Mouse (Mus musculus): ENCODE data around the gene Sirt6. TPM values are rescaled to one million over a fixed set of nuclear protein-coding genes. Genes with fewer than 3 reads are reported as not detected.
"Not testable (repeated sequence)": the region's sequence is repeated elsewhere in the genome, so short reads cannot be mapped to it uniquely, and the experiment has no call there.

The Sirt6 gene
- polyA plus RNA-seq, 1 experiment from 2014 or later: 7.7 TPM

DNA sequence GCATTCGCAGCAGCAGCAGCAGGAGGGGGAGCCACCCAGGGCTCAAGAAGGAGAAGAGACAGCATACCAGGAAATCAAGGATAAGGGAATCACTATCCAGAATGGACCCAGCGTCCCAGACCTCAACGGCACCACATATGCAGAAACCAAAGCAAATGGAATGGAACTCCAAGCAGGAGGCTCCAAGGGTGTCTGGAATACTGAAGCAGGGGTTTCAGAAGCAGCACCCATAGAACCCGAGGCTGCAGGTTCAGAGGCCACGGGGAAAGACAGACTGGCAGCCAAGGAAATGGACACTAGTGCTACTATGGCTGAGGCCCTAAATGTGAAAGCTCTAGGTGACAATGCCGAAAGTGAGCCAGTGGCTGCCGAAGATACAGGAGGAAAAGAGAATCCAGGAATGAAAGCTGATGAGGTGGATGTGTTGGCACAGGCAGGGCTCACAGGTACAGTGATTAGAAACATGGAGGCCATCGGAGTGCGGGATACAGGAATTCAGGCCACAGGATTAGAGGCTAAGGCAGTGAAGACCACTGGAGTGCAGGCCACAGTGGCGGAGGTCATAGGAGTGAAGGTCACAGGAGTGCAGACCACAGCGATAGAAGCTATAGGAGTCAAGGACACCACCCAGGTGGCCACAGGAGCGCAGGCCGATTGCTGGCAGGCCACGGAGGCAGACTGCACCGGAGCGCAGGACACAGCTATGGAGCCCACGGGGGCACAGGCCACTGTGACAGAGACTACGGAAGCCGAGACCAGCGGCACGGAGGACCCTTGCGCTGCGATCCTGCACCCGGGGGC lies 15.3 kb upstream of the Sirt6 start:
- Histone ChIP-seq H3K4me3 (replicated peaks) (peak overlapping the region; percentile 78), H3K4me1 (replicated peaks) (peaks cover 30% of the 10 kb centered on the region), H3K27me3 (peaks cover 7% of the 10 kb centered on the region), H3K9me3 (replicated peaks) (no peaks in the 10 kb centered on the region), H3K27ac (replicated peaks) (peak overlapping the region; percentile 90), H3K4me2 (peak overlapping the region; percentile 99), H3K36me3 (replicated peaks) (no peaks in the 10 kb centered on the region), H3K9ac (peak overlapping the region; percentile 86)
- 17% methylated on average over 24 of the region's 24 CpGs for WGBS (ENCODE audit: insufficient replicate concordance)
- peak; percentile 42 for ATAC-seq (ENCODE audit: insufficient read depth)

DNA sequence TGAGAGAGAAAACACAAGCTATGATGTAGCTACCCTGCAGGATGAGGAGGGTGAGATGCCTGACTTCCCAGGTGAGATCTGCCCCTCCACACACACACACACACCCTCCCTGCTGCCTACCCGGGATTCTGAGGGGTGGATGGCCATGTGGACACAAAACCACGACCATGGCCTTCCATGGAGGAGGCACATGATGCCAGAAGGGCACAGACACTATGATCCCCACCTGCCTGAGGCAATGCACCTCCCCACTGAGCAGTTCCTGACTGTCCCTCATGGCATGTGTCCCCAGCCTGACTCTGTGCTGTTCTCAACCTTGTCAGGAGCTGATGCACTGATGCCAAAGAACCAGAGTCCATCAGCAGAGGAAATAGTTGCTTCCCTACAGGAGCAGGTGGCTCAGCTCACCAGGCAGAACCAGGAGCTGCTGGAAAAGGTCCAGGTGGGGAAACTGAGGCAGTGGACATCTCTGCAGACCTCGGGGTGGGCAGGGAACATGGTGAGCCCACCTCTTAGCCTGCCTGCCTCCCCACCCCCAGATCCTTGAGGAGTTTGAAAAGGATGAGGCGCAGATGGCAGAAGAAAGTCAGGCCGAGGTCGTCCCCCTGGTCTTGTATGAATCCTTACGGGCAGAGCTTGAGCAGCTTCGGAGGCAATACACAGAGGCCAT lies 14.5 kb upstream of the Sirt6 start:
- Histone ChIP-seq H3K9ac (peak overlapping the region; percentile 86; the same call in 1 of the 2 replicates), H3K9me3 (replicated peaks) (no peaks in the 10 kb centered on the region), H3K4me3 (replicated peaks) (peak overlapping the region; percentile 78; the same call in 1 of the 2 replicates), H3K4me2 (peak overlapping the region; percentile 99), H3K4me1 (replicated peaks) (peaks cover 30% of the 10 kb centered on the region), H3K27me3 (peaks cover 9% of the 10 kb centered on the region), H3K27ac (replicated peaks) (peak overlapping the region; percentile 90; the same call in 1 of the 2 replicates), H3K36me3 (replicated peaks) (no peaks in the 10 kb centered on the region)
- no peak for ATAC-seq (ENCODE audit: insufficient read depth)
- WGBS (ENCODE audit: insufficient replicate concordance): 70% methylated on average over 8 of the region's 8 CpGs

DNA sequence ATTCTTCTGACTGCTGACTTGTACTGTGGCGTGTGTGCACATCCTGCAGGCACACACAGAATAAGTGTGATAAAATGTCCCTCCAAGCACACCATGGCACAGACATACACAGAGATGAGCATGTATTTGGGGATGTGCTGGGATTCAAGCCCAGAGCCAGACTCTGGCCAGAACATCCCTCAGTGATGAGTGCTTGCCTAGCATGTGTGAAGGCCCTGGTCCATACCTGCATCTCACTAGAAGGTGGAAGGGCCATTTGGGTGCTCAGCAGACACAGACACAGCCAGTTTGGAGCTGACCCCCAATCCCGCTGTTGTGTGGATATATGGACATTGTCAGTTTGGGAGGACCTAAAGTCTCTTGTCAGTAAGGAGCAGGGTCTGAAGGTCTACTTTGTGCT lies 14.0 kb upstream of the Sirt6 start:
- Histone ChIP-seq H3K4me1 (replicated peaks) (peaks cover 30% of the 10 kb centered on the region), H3K9ac (no peak overlapping the region), H3K27me3 (peaks cover 11% of the 10 kb centered on the region), H3K36me3 (replicated peaks) (no peaks in the 10 kb centered on the region), H3K4me3 (replicated peaks) (no peak overlapping the region), H3K4me2 (no peak overlapping the region), H3K9me3 (replicated peaks) (no peaks in the 10 kb centered on the region), H3K27ac (replicated peaks) (no peak overlapping the region)
- ATAC-seq (ENCODE audit: insufficient read depth): no peak
- 73% methylated on average over 2 of the region's 2 CpGs for WGBS (ENCODE audit: insufficient replicate concordance)

DNA sequence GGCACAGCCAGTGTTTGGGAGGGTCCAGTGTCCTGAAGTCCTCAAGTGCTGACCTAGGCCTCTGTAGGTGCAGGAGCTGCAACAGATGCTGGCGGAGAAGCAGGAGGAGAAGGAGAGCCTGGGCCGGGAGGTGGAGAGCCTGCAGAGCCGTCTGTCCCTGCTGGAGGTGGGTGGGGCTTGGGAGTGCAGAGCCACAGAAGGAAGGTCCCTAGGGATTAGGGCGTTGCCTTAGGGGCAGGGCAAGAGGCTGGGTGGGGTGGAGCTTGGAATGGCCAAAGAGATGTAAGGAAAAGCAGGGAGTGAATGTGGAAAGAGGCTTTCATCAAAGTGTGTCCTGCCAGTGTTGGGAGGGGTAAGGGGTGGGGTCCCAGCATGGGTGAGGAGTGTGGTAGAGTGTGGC lies 13.2 kb upstream of the Sirt6 start:
- 62% methylated on average over 4 of the region's 4 CpGs for WGBS (ENCODE audit: insufficient replicate concordance)
- not testable (repeated sequence) for H3K36me3 ChIP-seq (replicated peaks); ATAC-seq (ENCODE audit: insufficient read depth); H3K9ac ChIP-seq; H3K9me3 ChIP-seq (replicated peaks); H3K4me2 ChIP-seq; H3K4me3 ChIP-seq (replicated peaks); H3K27ac ChIP-seq (replicated peaks)
- Histone ChIP-seq H3K4me1 (replicated peaks) (peaks cover 35% of the 10 kb centered on the region), H3K27me3 (peaks cover 14% of the 10 kb centered on the region)

DNA sequence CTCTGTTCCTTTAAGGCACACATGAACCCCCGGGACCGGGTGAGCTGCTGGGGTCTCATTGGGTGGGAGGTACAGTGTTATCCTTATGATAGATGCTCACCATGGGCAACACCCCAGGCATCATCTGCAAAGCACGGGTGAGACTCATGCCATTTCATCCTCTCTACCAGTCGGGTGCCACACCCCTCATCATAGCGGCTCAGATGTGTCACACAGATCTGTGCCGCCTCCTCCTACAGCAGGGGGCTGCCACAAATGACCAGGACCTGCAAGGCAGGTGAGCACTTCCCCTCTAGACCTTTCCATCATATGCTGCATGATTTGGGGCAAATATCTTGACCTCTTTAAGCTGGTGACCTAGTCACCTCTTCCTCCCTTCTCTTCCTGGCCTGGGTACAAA lies 10.5 kb upstream of the Sirt6 start:
- no peaks in the 10 kb centered on the region for H3K36me3 ChIP-seq (replicated peaks)
- no peak for ATAC-seq (ENCODE audit: insufficient read depth)
- no peaks in the 10 kb centered on the region for H3K9me3 ChIP-seq (replicated peaks)
- H3K27ac ChIP-seq (replicated peaks): no peak overlapping the region
- WGBS (ENCODE audit: insufficient replicate concordance): 55% methylated on average over 6 of the region's 6 CpGs
- H3K27me3 ChIP-seq: peaks cover 21% of the 10 kb centered on the region
- H3K4me3 ChIP-seq (replicated peaks): no peak overlapping the region
- H3K4me1 ChIP-seq (replicated peaks): peaks cover 32% of the 10 kb centered on the region
- H3K4me2 ChIP-seq: no peak overlapping the region
- no peak overlapping the region for H3K9ac ChIP-seq

DNA sequence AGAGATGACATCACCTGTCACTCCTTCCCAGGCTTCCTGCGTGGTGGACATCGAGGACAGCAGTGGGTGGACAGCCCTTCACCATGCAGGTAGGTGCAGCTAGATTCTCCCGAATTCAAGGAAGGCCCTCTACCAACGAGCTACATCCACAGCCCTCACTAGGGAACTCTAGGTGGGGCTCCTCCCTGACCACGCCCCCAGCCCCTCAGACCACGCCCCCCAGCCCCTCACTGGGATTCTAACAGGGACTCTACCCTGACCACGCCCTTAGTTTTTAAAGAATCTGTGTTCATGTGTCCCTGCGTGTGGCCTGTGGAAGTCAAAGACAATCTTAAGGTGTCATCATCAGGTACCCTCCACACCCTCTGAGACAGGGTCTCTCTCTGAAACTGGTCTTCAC lies 8.7 kb upstream of the Sirt6 start:
- no peak overlapping the region for H3K9ac ChIP-seq

DNA sequence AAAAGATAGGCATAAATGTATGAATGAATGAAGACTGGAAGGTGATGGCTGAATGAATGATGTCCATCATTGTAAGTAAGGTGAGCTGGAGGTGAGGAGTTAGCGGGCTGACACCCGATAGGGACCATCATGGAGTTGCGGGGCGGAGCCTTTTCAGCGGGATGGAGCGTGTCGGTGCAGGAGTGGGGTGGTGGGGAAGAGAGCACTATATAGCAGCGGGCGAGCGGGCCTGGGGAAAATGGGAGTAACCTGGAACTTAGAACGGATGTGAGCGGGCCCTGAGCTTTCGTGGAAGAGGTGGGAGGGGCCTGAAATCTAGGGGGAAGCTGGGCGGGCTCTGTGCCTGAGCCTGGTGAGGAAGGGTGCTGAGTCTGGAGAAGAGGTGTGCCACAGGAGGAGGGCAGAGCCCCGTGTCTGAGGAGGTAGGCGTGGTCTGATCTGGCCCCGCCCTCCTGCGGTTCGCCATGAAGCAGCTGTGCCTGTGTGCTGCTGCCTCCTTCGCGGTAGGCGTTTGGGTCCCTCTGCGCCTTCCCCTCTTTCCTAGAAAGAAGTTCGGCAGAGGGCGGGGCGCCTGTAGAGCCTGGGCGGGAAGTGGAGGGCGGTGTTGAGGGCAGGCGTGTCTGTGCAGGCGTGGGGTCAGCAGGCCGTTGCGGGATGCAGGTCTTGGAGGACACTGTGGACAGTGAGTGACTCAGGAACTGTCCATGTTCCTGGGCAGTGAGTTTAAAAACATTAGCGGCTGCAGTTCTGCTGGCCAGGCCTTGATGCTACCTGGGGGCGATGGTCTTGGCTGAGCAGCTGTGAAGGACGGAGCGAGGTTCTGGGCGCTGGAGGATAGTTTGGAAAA lies 5.9 kb upstream of the Sirt6 start:
- Histone ChIP-seq H3K27me3 (peaks cover 20% of the 10 kb centered on the region), H3K9me3 (replicated peaks) (no peaks in the 10 kb centered on the region), H3K27ac (replicated peaks) (peak overlapping the region; percentile 39), H3K36me3 (replicated peaks) (no peaks in the 10 kb centered on the region), H3K4me2 (peak overlapping the region; percentile 86), H3K4me3 (replicated peaks) (peak overlapping the region; percentile 53), H3K9ac (peak overlapping the region; percentile 46), H3K4me1 (replicated peaks) (peaks cover 24% of the 10 kb centered on the region)
- WGBS (ENCODE audit: insufficient replicate concordance): 4% methylated on average over 37 of the region's 37 CpGs
- peak; percentile 93 for ATAC-seq (ENCODE audit: insufficient read depth)

More for the DNA sequence above, 8.7 kb upstream of the Sirt6 start:
- WGBS (ENCODE audit: insufficient replicate concordance): 10% methylated on average over 8 of the region's 8 CpGs
- Histone ChIP-seq H3K36me3 (replicated peaks) (no peaks in the 10 kb centered on the region), H3K4me3 (replicated peaks) (no peak overlapping the region), H3K4me2 (no peak overlapping the region), H3K27ac (replicated peaks) (no peak overlapping the region), H3K27me3 (peaks cover 21% of the 10 kb centered on the region), H3K4me1 (replicated peaks) (peaks cover 24% of the 10 kb centered on the region), H3K9me3 (replicated peaks) (no peaks in the 10 kb centered on the region)
- no peak for ATAC-seq (ENCODE audit: insufficient read depth)

DNA sequence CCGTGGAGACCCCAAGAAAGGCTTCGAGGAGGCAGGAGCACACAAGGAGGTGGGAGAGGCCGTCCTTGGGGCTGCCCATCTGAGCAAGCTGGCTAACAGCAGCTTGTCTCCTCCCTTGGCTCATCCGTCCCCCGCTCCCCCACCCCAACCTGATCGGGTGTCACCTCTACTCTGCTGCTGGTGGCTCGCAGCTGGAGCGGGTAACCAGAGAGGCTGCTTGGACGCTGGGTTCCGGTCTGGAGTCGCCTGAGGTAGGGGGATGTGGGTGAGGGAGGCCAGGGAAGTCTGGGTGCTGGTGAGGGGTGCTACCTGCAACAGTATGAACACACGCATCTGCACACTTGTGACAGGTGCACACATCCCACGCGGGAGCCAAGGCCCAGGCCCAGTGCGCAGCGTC lies 793 bp upstream of the Sirt6 start, which contains the start of gene Ankrd24:
TSS of gene Ankrd24 (plus strand) at position 151 of the 400 bp plus-strand sequence.
- Histone ChIP-seq H3K9ac (peak within 1 kb of the TSS; percentile 72), H3K36me3 (replicated peaks) (peaks cover 4% of the 10 kb centered on the region; the same call in 1 of the 2 replicates), H3K4me3 (replicated peaks) (peak within 1 kb of the TSS; percentile 73), H3K9me3 (replicated peaks) (no peaks in the 10 kb centered on the region), H3K27ac (replicated peaks) (peak within 1 kb of the TSS; percentile 92), H3K4me2 (peak within 1 kb of the TSS; percentile 93), H3K4me1 (replicated peaks) (peaks cover 39% of the 10 kb centered on the region), H3K27me3 (no peaks in the 10 kb centered on the region)
- WGBS (ENCODE audit: insufficient replicate concordance): 82% methylated on average over 16 of the region's 16 CpGs
- ATAC-seq (ENCODE audit: insufficient read depth): no peak

DNA sequence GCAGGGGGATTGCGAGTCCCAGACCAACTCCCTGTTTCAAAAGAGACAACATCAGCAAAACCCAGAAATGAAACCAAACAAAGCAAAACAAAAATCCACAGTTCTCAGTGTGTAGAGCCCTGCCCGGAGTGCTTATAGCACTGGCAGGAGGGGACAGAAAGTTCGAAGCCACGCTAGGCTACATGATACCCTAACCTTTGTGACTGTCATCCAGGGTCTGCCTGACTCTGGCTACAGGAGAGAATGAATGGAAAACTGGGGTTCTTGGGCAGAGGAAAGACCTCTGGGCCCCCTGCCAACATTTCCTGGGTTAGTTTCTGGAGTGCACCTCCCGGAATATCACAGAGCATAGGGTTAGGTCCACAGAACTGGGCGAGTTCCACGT lies 231 bp upstream of the Sirt6 start:
- Histone ChIP-seq H3K9me3 (replicated peaks) (no peaks in the 10 kb centered on the region), H3K36me3 (replicated peaks) (peaks cover 4% of the 10 kb centered on the region; the same call in 1 of the 2 replicates), H3K27me3 (no peaks in the 10 kb centered on the region), H3K4me1 (replicated peaks) (peaks cover 37% of the 10 kb centered on the region), H3K27ac (replicated peaks) (peak overlapping the region; percentile 92), H3K4me2 (peak overlapping the region; percentile 93), H3K9ac (peak overlapping the region; percentile 72), H3K4me3 (replicated peaks) (peak overlapping the region; percentile 73)
- 45% methylated on average over 7 of the region's 7 CpGs for WGBS (ENCODE audit: insufficient replicate concordance)
- ATAC-seq (ENCODE audit: insufficient read depth): peak; percentile 26

DNA sequence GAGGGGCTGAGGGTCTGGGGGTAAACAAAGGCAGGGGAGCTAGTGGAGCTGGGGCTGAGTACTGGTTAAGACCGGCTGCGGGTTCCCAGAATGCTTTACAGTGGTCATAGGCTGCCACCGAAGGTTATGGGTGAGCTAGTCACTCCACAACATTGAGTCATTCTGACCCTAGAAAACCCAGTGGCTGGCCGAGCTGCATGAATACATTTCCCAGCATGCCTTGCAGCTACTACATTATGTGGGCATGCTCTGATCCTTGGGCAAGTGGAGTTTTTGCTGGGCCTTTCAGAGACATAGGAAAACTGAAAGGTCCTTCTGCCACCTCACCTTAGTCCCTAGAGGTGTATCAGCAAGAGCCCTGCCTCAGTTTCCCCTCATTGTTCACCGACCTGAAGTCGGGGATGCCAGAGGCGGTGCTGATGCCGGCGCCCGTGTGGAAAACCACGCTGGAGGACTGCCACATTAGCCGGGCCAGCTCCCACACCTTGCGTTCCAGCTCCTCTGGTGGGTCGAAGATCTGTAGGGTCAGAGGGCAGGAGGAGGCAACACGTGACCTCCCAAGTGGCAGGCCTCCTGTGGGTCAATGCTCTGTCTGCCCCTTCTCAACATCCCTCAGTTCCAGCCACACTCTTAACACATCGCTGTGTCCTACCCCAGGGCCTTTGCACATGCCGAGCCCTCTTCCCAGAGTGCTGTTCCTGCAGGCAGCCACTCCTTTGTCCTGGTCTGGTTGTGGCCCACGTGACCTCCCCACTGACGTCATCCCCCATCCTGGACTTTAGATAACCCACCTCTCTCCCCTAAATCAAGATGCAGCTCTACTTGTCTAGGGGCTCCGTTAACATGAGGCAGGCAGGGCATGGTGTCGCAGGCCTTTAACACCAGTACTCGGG lies 1.2 kb downstream of the Sirt6 start:
- peak overlapping the region; percentile 93 for H3K4me2 ChIP-seq
- WGBS (ENCODE audit: insufficient replicate concordance): 78% methylated on average over 22 of the region's 22 CpGs
- ATAC-seq (ENCODE audit: insufficient read depth): no peak
- H3K9ac ChIP-seq: peak overlapping the region; percentile 72
- no peaks in the 10 kb centered on the region for H3K9me3 ChIP-seq (replicated peaks)
- no peaks in the 10 kb centered on the region for H3K27me3 ChIP-seq
- H3K4me3 ChIP-seq (replicated peaks): peak overlapping the region; percentile 73
- H3K36me3 ChIP-seq (replicated peaks): peaks cover 4% of the 10 kb centered on the region; the same call in 1 of the 2 replicates
- H3K4me1 ChIP-seq (replicated peaks): peaks cover 35% of the 10 kb centered on the region
- peak overlapping the region; percentile 92 for H3K27ac ChIP-seq (replicated peaks)
